Mouse (Mus musculus) embryonic fibroblast, embryonic 13.5 days (primary cell): ENCODE results near the gene Nrip2.

ENCODE experiments used
- CTCF ChIP-seq: IDR thresholded peaks from 2 replicates; pipeline ENCODE4 v1.5.1; 2011; ENCODE audit warnings: mild to moderate bottlenecking, control low read depth, low read length, moderate library complexity, borderline replicate concordance; ENCODE audit not compliant: insufficient read depth
- POLR2A ChIP-seq: IDR thresholded peaks from 2 replicates; pipeline ENCODE4 v1.6.1; 2011; ENCODE audit warnings: low read depth, mild to moderate bottlenecking, control low read depth, low read length, moderate library complexity

- TF ChIP-seq POLR2A = no peak
- TF ChIP-seq CTCF = no peak
These were observed 36.4 kb downstream of the Nrip2 start for GRCm38 (mm10) chr6:128435474-128435873.
